Mouse (Mus musculus) CH12.LX (cell line): ENCODE results near the gene Rab3b.

Experiments used
- CTCF ChIP-seq, 2 experiments: IDR thresholded peaks in 1 of 2; conservative IDR thresholded peaks in 1 of 2; 2 replicates each; pipeline ENCODE4 v1.5.1; 2011 to 2012; ENCODE audit warnings: low read depth in 2 of 2, low read length in 2 of 2, improper control_type of control experiment in 1 of 2, inconsistent platforms in 1 of 2, mild to moderate bottlenecking in 1 of 2, moderate library complexity in 1 of 2
- MAFK ChIP-seq: IDR thresholded peaks from 2 replicates; pipeline ENCODE4 v1.6.1; 2011; ENCODE audit warnings: low read length, improper control_type of control experiment; ENCODE audit not compliant: insufficient replicate concordance
- POLR2A ChIP-seq: IDR thresholded peaks from 2 replicates; pipeline ENCODE4 v1.6.1; 2011; ENCODE audit warnings: low read depth, mild to moderate bottlenecking, improper control_type of control experiment, low read length

DNA sequence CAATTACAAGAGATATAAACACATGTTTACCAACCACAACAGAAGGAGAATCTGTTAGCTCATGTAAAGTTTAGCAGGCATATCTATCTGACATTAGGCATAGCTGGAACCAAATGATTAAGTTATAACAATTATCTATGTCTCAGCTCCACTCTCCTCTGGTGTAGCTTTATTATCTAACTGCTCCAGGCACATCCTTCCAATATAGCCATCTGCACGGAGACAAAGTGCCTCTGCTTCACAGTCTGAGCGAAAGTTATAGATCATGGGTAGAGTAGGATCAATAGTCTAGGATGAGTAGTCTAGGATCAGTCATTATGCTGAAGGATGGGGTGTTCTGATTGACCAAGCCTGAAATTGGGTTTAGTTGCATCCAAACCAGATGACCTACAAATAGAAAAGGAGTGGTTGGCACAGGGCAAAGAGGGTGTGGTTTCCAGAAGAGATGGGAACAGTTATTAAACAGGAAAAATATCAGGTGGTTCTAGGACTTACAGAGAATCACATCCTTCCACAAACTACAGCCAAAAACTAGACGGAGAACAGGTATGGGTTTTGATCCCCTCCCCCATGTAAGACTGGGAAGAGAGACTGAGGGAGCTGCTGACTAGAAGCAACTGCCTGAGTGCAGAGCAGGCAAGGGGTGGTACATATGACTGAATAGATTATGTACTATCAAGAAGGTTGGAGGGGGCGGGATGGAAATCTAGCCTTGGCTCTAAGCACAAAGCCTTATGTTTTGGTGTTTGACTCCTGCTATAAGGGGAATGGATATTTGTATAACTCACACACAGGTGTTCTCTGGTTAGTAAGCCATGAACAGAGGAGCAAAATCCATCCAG is 82.0 kb downstream of the Rab3b start:
- no peak for TF ChIP-seq CTCF (conservative IDR thresholded peaks at IDR 0.05 in 1 of 2, IDR thresholded peaks at IDR 0.05 in 1 of 2; ENCODE audit: low read depth in 2 of 2, low read length in 2 of 2)
- TF ChIP-seq MAFK = no peak
- no peak for TF ChIP-seq POLR2A
